ENCODE assay signal across 11 mouse cellular contexts in the genomic region with DNA sequence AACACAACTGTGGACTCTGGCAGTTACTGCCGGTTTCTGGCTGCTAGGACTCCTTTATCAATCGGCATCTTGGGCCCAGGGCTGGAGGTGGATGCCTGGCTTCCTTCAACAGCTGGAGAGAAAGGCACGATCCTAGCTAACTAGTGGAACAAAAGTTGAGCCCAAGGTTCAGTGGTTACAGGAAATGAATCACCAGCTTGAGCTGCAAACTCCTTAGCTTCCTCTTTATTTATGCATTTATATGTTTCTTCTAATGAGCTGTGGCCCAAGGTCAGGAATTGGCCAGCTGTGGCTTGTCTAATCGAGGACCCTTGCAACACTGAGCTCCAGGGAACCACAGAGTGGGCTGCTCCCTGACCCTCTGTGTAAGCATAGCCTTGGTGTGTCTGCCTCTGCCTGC.
DNase-seq lines count a peak whose midpoint lies in the region; ATAC-seq lines count a peak whose summit lies in the region.
"Had no signal": no experiment of that assay in that cellular context is flagged by ENCODE, and none has a peak within 500 bp of the region (broad histone marks: within the 10 kb centered on the region; RNA-seq: fewer than 3 reads in every experiment).

No protein-coding gene starts in this region.

- peak; percentile 93 for DNase-seq in heart, adult 11 months
- no peak for DNase-seq in heart, postnatal 25 days (ENCODE audit: low spot score)
- DNase-seq in NIH3T3 (ENCODE audit: low read depth) = peak; percentile 38
- DNase-seq in frontal cortex, adult 2 months (ENCODE audit: extremely low spot score in 1 of 2, low spot score in 1 of 2) = no peak
- DNase-seq in T-cell, adult 2 months (ENCODE audit: low spot score) = no peak
- no peak for DNase-seq in layer of hippocampus, postnatal 14 days (ENCODE audit: low spot score in 2 of 2)
- DNase-seq: right cerebral cortex, adult 18-20 months had no signal

- intact Hi-C loops in heart, postnatal 25 days (cut with DNase I) = loop anchor here (5.0 kb wide), 1 partner anchor 47 kb away; no protein-coding TSS in a partner anchor

- H3K9ac ChIP-seq in kidney, embryonic 15.5 days = no peak overlapping the region

- peaks cover 58% of the 10 kb centered on the region for H3K4me1 ChIP-seq in kidney, embryonic 15.5 days
- H3K4me1 ChIP-seq in megakaryocyte, embryonic 14.5 days = peaks cover 66% of the 10 kb centered on the region

- H3K4me2 ChIP-seq in kidney, embryonic 15.5 days = no peak overlapping the region

- peak overlapping the region; percentile 90 for H3K27ac ChIP-seq in kidney, embryonic 15.5 days
- H3K27ac ChIP-seq: hindbrain, postnatal 0 days had no signal

- H3K4me3 ChIP-seq in kidney, embryonic 15.5 days (replicated peaks) = no peak overlapping the region
- H3K4me3 ChIP-seq in megakaryocyte, embryonic 14.5 days (replicated peaks) = peak overlapping the region; percentile 44

- WGBS in kidney, embryonic 15.5 days = 4% methylated on average over 4 of the region's 4 CpGs

- H3K36me3 ChIP-seq in kidney, embryonic 15.5 days = no peaks in the 10 kb centered on the region
- H3K36me3 ChIP-seq in megakaryocyte, embryonic 14.5 days (replicated peaks; ENCODE audit: low read length) = no peaks in the 10 kb centered on the region

- no peaks in the 10 kb centered on the region for H3K27me3 ChIP-seq in kidney, embryonic 15.5 days
- peaks cover 12% of the 10 kb centered on the region for H3K27me3 ChIP-seq in megakaryocyte, embryonic 14.5 days (replicated peaks)

- no peaks in the 10 kb centered on the region for H3K9me3 ChIP-seq in kidney, embryonic 15.5 days (replicated peaks)
- H3K9me3 ChIP-seq in megakaryocyte, embryonic 14.5 days = peaks cover 11% of the 10 kb centered on the region

- ATAC-seq in kidney, embryonic 15.5 days (replicated peaks; ENCODE audit: low FRiP score) = peak; percentile 86
- ATAC-seq: CD4-positive, CD25-positive, alpha-beta regulatory T cell, adult 4 months; hindbrain, postnatal 0 days had no signal

Comparison
In these comparisons a context has a peak if more than half of its experiments do, and no peak if none do; other contexts are left out.
1. DNase-seq: peak in heart, adult 11 months (single experiment) and NIH3T3 (single experiment); none in heart, postnatal 25 days (single experiment), frontal cortex, adult 2 months (0 of 2), T-cell, adult 2 months (single experiment) and layer of hippocampus, postnatal 14 days (0 of 2).